Mouse (Mus musculus) neural tube, embryonic 15.5 days (tissue): ENCODE results near the gene Olfr821. TPM values are rescaled to one million over a fixed set of nuclear protein-coding genes. Genes with fewer than 3 reads are reported as not detected.
"Not testable (repeated sequence)": the region's sequence is repeated elsewhere in the genome, so short reads cannot be mapped to it uniquely, and the experiment has no call there.

Source experiments
- ATAC-seq: fragments of 200-750 bp; cut with Nextera tagmentation; 2 replicates; pipeline ENCODE4 v1.8.0; 2017; ENCODE audit warnings: mild to moderate bottlenecking, moderate TSS enrichment, moderate library complexity; ENCODE audit not compliant: low FRiP score
- H3K27ac ChIP-seq: fragments of 300-500 bp; sonication (generic); replicated peaks from 2 replicates; pipeline ENCODE4 v1.5.1; 2015; ENCODE audit warnings: mild to moderate bottlenecking, inconsistent platforms
- H3K27me3 ChIP-seq: fragments of 300-500 bp; sonication (generic); replicated peaks from 2 replicates; pipeline ENCODE4 v1.6.1; 2015; ENCODE audit warnings: inconsistent platforms
- H3K36me3 ChIP-seq: fragments of 300-500 bp; sonication (generic); 2 replicates; pipeline ENCODE4 v1.6.1; 2015; ENCODE audit warnings: inconsistent platforms
- H3K4me1 ChIP-seq: fragments of 300-500 bp; sonication (generic); 2 replicates; pipeline ENCODE4 v1.6.1; 2015; ENCODE audit warnings: inconsistent platforms
- H3K4me2 ChIP-seq: fragments of 300-500 bp; sonication (generic); 2 replicates; pipeline ENCODE4 v1.6.1; 2015; ENCODE audit warnings: inconsistent platforms, mild to moderate bottlenecking, moderate library complexity
- H3K4me3 ChIP-seq: fragments of 300-500 bp; sonication (generic); replicated peaks from 2 replicates; pipeline ENCODE4 v1.5.1; 2015; ENCODE audit warnings: mild to moderate bottlenecking, inconsistent platforms
- H3K9ac ChIP-seq: fragments of 300-500 bp; sonication (generic); replicated peaks from 2 replicates; pipeline ENCODE4 v1.6.1; 2015; ENCODE audit warnings: mild to moderate bottlenecking, inconsistent platforms
- H3K9me3 ChIP-seq: fragments of 300-500 bp; sonication (generic); replicated peaks from 2 replicates; pipeline ENCODE4 v1.6.1; 2016; ENCODE audit warnings: inconsistent platforms
- WGBS: fragments of 180-500 bp; shearing (Covaris S2); methylation state at CpG from one replicate; pipeline ENCODE4 v1.1.7; 2015; ENCODE audit warnings: mixed read lengths; 5-methylcytosine and 5-hydroxymethylcytosine counted together
- polyA plus RNA-seq: library from polyadenylated mRNA; unstranded; fragments of >200 nt; fragmentation: Nextera tagmentation; extraction: Ambion mirVana; gene quantifications from 2 replicates; pipeline ENCODE4 v1.2.1, GENCODE M21; 2015

Gene Olfr821
- not detected in 2 replicates for polyA plus RNA-seq

GRCm38 (mm10) chr10:130030048-130030447 is at the start of gene Olfr821:
Gene Olfr821 (plus strand): TSS chr10:130030348.
- Histone ChIP-seq H3K4me2 (no peak within 1 kb of the TSS), H3K9ac (no peak within 1 kb of the TSS), H3K4me3 (no peak within 1 kb of the TSS), H3K27me3 (no peaks in the 10 kb centered on the region), H3K27ac (no peak within 1 kb of the TSS), H3K9me3 (no peaks in the 10 kb centered on the region), H3K36me3 (no peaks in the 10 kb centered on the region), H3K4me1 (no peaks in the 10 kb centered on the region)
- no peak for ATAC-seq

- not testable (repeated sequence) for H3K4me3 ChIP-seq, H3K9ac ChIP-seq, H3K27ac ChIP-seq, H3K4me2 ChIP-seq, H3K4me1 ChIP-seq, H3K27me3 ChIP-seq, H3K36me3 ChIP-seq, ATAC-seq, H3K9me3 ChIP-seq
- WGBS = no CpG with 5 or more reads among the region's 3 CpGs
Measured at GRCm38 (mm10) chr10:129981867-129982266, 48.3 kb upstream of the Olfr821 start.

- ATAC-seq, H3K9ac ChIP-seq, H3K27me3 ChIP-seq, H3K27ac ChIP-seq, H3K4me3 ChIP-seq, H3K4me2 ChIP-seq, H3K9me3 ChIP-seq, H3K4me1 ChIP-seq, H3K36me3 ChIP-seq: not testable (repeated sequence)
- WGBS = no CpG with 5 or more reads among the region's 1 CpGs
Measured at GRCm38 (mm10) chr10:129984962-129985361, 45.2 kb upstream of the Olfr821 start, which contains the start of gene Gm10310. Gene Gm10310 (minus strand): TSS chr10:129985062.

GRCm38 (mm10) chr10:130004104-130004503 is 26.0 kb upstream of the Olfr821 start:
- H3K4me2 ChIP-seq, H3K4me3 ChIP-seq, H3K27me3 ChIP-seq, H3K36me3 ChIP-seq, H3K9ac ChIP-seq, H3K27ac ChIP-seq, ATAC-seq, H3K4me1 ChIP-seq, H3K9me3 ChIP-seq: not testable (repeated sequence)
- 89% methylated on average over 4 of the region's 4 CpGs for WGBS

GRCm38 (mm10) chr10:130005366-130005765 is 24.8 kb upstream of the Olfr821 start:
- WGBS = 87% methylated on average over 4 of the region's 4 CpGs

GRCm38 (mm10) chr10:130012321-130012720 is 17.8 kb upstream of the Olfr821 start, which contains the start of gene Olfr820:
Gene Olfr820 (plus strand): TSS chr10:130012621.
- Histone ChIP-seq H3K4me2 (no peak within 1 kb of the TSS), H3K4me3 (no peak within 1 kb of the TSS), H3K9ac (no peak within 1 kb of the TSS), H3K4me1 (no peaks in the 10 kb centered on the region), H3K27ac (no peak within 1 kb of the TSS), H3K27me3 (no peaks in the 10 kb centered on the region), H3K36me3 (no peaks in the 10 kb centered on the region), H3K9me3 (no peaks in the 10 kb centered on the region)
- ATAC-seq = no peak

More at GRCm38 (mm10) chr10:130005366-130005765, 24.8 kb upstream of the Olfr821 start:
- not testable (repeated sequence) for H3K9ac ChIP-seq, H3K4me2 ChIP-seq, H3K27me3 ChIP-seq, H3K4me1 ChIP-seq, H3K27ac ChIP-seq, H3K9me3 ChIP-seq, ATAC-seq, H3K36me3 ChIP-seq, H3K4me3 ChIP-seq

- no peak for ATAC-seq
- Histone ChIP-seq H3K4me2 (no peak overlapping the region), H3K36me3 (no peaks in the 10 kb centered on the region), H3K9ac (no peak overlapping the region), H3K9me3 (no peaks in the 10 kb centered on the region), H3K27ac (no peak overlapping the region), H3K27me3 (no peaks in the 10 kb centered on the region), H3K4me1 (no peaks in the 10 kb centered on the region), H3K4me3 (no peak overlapping the region)
- WGBS = 81% methylated on average over 6 of the region's 6 CpGs
Measured at GRCm38 (mm10) chr10:130037096-130037495, 6.9 kb downstream of the Olfr821 start.

GRCm38 (mm10) chr10:130070910-130071309 is 40.8 kb downstream of the Olfr821 start, which contains the start of gene Olfr822:
Gene Olfr822 (plus strand): TSS chr10:130071210.
- H3K4me1 ChIP-seq = no peaks in the 10 kb centered on the region
- no peak for ATAC-seq
- H3K4me2 ChIP-seq = no peak within 1 kb of the TSS

More at GRCm38 (mm10) chr10:130070910-130071309, 40.8 kb downstream of the Olfr821 start, which contains the start of gene Olfr822:
- Histone ChIP-seq H3K27ac (no peak within 1 kb of the TSS), H3K36me3 (no peaks in the 10 kb centered on the region), H3K9ac (no peak within 1 kb of the TSS), H3K4me3 (no peak within 1 kb of the TSS), H3K9me3 (no peaks in the 10 kb centered on the region), H3K27me3 (no peaks in the 10 kb centered on the region)

Other genes starting within 250 kb of the Olfr821 start
- not detected in 2 replicates for gene Olfr810, start 235.4 kb upstream of the Olfr821 start, polyA plus RNA-seq
- gene Olfr811, start 226.0 kb upstream of the Olfr821 start, polyA plus RNA-seq = not detected in 2 replicates
- gene Olfr812, start 184.3 kb upstream of the Olfr821 start, polyA plus RNA-seq = not detected in 2 replicates
- gene Olfr813, start 175.0 kb upstream of the Olfr821 start, polyA plus RNA-seq = not detected in 2 replicates
- not detected in 2 replicates for gene Olfr814, start 150.5 kb upstream of the Olfr821 start, polyA plus RNA-seq
- not detected in 2 replicates for gene Olfr815, start 124.5 kb upstream of the Olfr821 start, polyA plus RNA-seq
- gene Olfr816, start 114.8 kb upstream of the Olfr821 start, polyA plus RNA-seq = not detected in 2 replicates
- gene Olfr818, start 81.2 kb upstream of the Olfr821 start, polyA plus RNA-seq = not detected in 2 replicates
- not detected in 2 replicates for gene Olfr819, start 63.1 kb upstream of the Olfr821 start, polyA plus RNA-seq
- gene Olfr247, start 54.2 kb upstream of the Olfr821 start, polyA plus RNA-seq = not detected in 2 replicates
- gene Gm10310, start 45.3 kb upstream of the Olfr821 start, polyA plus RNA-seq = not detected in 2 replicates
- gene Olfr820, start 17.7 kb upstream of the Olfr821 start, polyA plus RNA-seq = not detected in 2 replicates
- gene Olfr822, start 40.9 kb downstream of the Olfr821 start, polyA plus RNA-seq = not detected in 2 replicates
- gene Olfr823, start 85.0 kb downstream of the Olfr821 start, polyA plus RNA-seq = not detected in 2 replicates
- gene Olfr824, start 99.7 kb downstream of the Olfr821 start, polyA plus RNA-seq = not detected in 2 replicates
- gene Olfr825, start 136.4 kb downstream of the Olfr821 start, polyA plus RNA-seq = not detected in 2 replicates
- gene Olfr826, start 153.8 kb downstream of the Olfr821 start, polyA plus RNA-seq = not detected in 2 replicates
- not detected in 2 replicates for gene Olfr827, start 184.1 kb downstream of the Olfr821 start, polyA plus RNA-seq
- 0.31 and 0.37 TPM in 2 replicates for gene Neurod4, start 249.9 kb downstream of the Olfr821 start, polyA plus RNA-seq